8 mouse cellular contexts compared by ENCODE assay signal in the genomic region with DNA sequence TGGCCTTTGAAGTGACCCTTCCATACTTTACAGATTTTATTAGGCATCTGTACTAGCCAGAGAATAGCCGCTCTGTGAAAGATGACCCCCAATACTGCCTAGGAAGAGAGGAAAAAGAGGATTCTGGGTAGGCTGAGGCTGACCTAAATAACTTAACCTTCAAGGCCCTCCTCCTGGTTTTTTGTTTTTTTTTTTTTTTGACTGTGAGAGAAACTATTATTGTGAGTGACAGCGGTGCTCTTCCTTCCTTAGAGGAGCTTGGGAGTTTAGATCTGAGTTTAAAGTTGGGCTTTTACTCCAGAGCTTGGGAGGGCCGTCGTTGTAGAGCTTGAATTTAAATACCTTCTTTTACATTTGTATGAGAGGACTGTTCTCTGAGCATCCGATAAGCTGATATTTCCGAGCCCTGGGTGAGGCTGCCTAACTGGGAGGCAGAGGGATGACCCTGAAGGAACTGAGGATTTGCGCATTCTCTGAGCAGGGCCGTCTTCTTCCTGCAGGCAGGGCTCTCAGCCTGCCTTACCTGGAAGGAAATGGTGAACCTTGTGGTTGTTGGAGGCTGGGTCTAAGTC. TPM values are rescaled to one million over a fixed set of nuclear protein-coding genes. Genes with fewer than 3 reads are reported as not detected.
A peak's percentile ranks its signal among the peaks of the same experiment; 100 is the strongest.
DNase-seq lines count a peak whose midpoint lies in the region; ATAC-seq and TF ChIP-seq lines count a peak whose summit lies in the region.
"Had no signal": no experiment of that assay in that cellular context is flagged by ENCODE, and none has a peak within 500 bp of the region (broad histone marks: within the 10 kb centered on the region; RNA-seq: fewer than 3 reads in every experiment).

No protein-coding gene starts in this region.

- DNase-seq in ES-CJ7 (ENCODE audit: low read depth, low spot score): peak; percentile 98
- no peak for DNase-seq in liver, embryonic 14.5 days (ENCODE audit: low read depth in 3 of 3, low spot score in 3 of 3)
- DNase-seq in adrenal gland, postnatal 14 days: no peak
- DNase-seq in cerebellum, postnatal 14 days: no peak
- DNase-seq in adrenal gland, adult 2 months: no peak
- DNase-seq: cerebellum, adult 18-20 months had no signal

- WGBS in forebrain, embryonic 15.5 days: 73% methylated on average over 8 of the region's 8 CpGs
- WGBS in liver, embryonic 14.5 days (ENCODE audit: insufficient replicate concordance): 73% methylated on average over 8 of the region's 8 CpGs

- H3K27me3 ChIP-seq in E14TG2a.4 (ENCODE audit: insufficient read depth, low read length): no peaks in the 10 kb centered on the region
- H3K27me3 ChIP-seq in forebrain, embryonic 15.5 days: no peaks in the 10 kb centered on the region
- no peaks in the 10 kb centered on the region for H3K27me3 ChIP-seq in liver, embryonic 14.5 days (ENCODE audit: control insufficient read depth, insufficient read depth, low read length)

- no peak for TF ChIP-seq EP300 in liver, embryonic 14.5 days (IDR thresholded peaks at IDR 0.05; ENCODE audit: low read depth)

- peaks cover 29% of the 10 kb centered on the region for H3K9me3 ChIP-seq in E14TG2a.4 (ENCODE audit: low read length)
- no peaks in the 10 kb centered on the region for H3K9me3 ChIP-seq in forebrain, embryonic 15.5 days
- no peaks in the 10 kb centered on the region for H3K9me3 ChIP-seq in liver, embryonic 14.5 days (ENCODE audit: control insufficient read depth, low read length)

- H3K4me3 ChIP-seq in E14TG2a.4 (replicated peaks; ENCODE audit: low read length): peak overlapping the region; percentile 99
- peak overlapping the region; percentile 70 for H3K4me3 ChIP-seq in forebrain, embryonic 15.5 days
- peak overlapping the region; percentile 19 to 92; a peak in 3 of 4 replicates for H3K4me3 ChIP-seq in liver, embryonic 14.5 days (ENCODE audit: insufficient read depth in 1 of 2, low read depth in 2 of 2, low read length in 2 of 2)

- H3K27ac ChIP-seq in forebrain, embryonic 15.5 days (replicated peaks): no peak overlapping the region
- no peak overlapping the region for H3K27ac ChIP-seq in liver, embryonic 14.5 days

- H3K9ac ChIP-seq in forebrain, embryonic 15.5 days (replicated peaks): peak overlapping the region; percentile 84; the same call in 1 of the 2 replicates
- H3K9ac ChIP-seq in liver, embryonic 14.5 days (replicated peaks): peak overlapping the region; percentile 5; the same call in 1 of the 2 replicates

- peak overlapping the region; percentile 77 for H3K4me2 ChIP-seq in forebrain, embryonic 15.5 days (replicated peaks)
- peak overlapping the region; percentile 100 for H3K4me2 ChIP-seq in liver, embryonic 14.5 days (ENCODE audit: low read depth)

- H3K4me1 ChIP-seq in E14TG2a.4 (replicated peaks; ENCODE audit: low read depth, low read length): peaks cover 61% of the 10 kb centered on the region
- H3K4me1 ChIP-seq in forebrain, embryonic 15.5 days: peaks cover 33% of the 10 kb centered on the region
- peaks cover 16 to 35% of the 10 kb centered on the region in 2 experiments for H3K4me1 ChIP-seq in liver, embryonic 14.5 days (replicated peaks; ENCODE audit: control insufficient read depth in 2 of 2, insufficient read depth in 2 of 2, low read length in 1 of 2)

- no peak for ATAC-seq in forebrain, embryonic 15.5 days (replicated peaks)
- no peak for ATAC-seq in liver, embryonic 14.5 days (ENCODE audit: insufficient read depth)

- no peak for TF ChIP-seq CTCF in E14TG2a.4 (conservative IDR thresholded peaks at IDR 0.05; ENCODE audit: low read length)
- no peak for TF ChIP-seq CTCF in liver, embryonic 14.5 days (IDR thresholded peaks at IDR 0.05; ENCODE audit: low read depth)

- peaks cover 52% of the 10 kb centered on the region for H3K36me3 ChIP-seq in E14TG2a.4 (ENCODE audit: insufficient read depth, low read length)
- H3K36me3 ChIP-seq in forebrain, embryonic 15.5 days: peaks cover 20% of the 10 kb centered on the region
- peaks cover 4% of the 10 kb centered on the region for H3K36me3 ChIP-seq in liver, embryonic 14.5 days (replicated peaks; ENCODE audit: control insufficient read depth, insufficient read depth, low read depth)

RNA-seq across cellular contexts. Expression of a gene that starts 2.4 kb away (rescaled TPM):
- polyA plus RNA-seq in forebrain, embryonic 15.5 days (2015; fragmentation: Nextera tagmentation; extraction: Ambion mirVana): 144 and 147 TPM in 2 replicates
- polyA plus RNA-seq in liver, embryonic 14.5 days (2012; rRNA removed): 29.6 and 47.3 TPM in 2 replicates
- polyA plus RNA-seq in liver, embryonic 14.5 days (2014; fragmentation: Nextera tagmentation; extraction: Ambion mirVana): 47.7 and 54.9 TPM in 2 replicates
- 92.8 TPM in 2 replicates for total RNA-seq in adrenal gland, postnatal 14 days (2021)
- total RNA-seq in adrenal gland, adult 2 months (2021): 10 to 100 TPM; 55.6 to 77.1 TPM
- polyA plus RNA-seq in adrenal gland, adult 2 months (2012; rRNA removed): 22.2 and 28.2 TPM in 2 replicates
